ENCODE assay signal across 21 mouse cellular contexts in the genomic region with DNA sequence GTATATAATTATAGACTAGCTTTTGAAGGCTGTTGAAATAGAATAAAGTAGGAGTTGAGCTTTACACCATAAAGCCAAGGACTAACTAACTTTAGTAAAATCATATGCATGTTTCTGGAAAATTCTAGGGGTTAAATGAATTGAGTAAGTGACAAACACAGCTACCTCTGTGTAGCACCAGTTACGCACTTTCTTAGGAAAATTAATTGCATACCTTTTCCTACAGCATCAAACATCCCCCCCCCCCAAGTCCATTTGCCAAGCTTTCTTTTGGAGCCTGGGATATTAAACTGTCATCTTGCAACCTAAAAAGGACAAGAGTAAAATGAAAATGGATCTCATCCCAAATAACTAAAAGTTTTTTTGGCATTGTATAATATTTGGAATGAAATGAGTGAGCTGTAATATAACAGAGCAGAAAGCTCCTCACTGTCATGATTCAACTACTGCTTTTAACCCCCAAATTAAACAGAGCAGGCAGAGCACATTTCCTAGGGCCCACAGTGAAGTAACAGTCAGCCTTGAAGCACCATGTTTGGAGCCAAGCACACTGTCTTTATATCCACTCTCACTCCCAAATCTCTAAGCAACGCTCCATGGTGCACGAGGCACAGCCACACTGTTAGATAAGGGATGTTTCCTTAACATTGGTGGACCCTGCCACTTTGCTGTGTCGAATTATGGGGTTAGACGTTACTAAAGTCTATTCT.
A peak's percentile ranks its signal among the peaks of the same experiment; 100 is the strongest.
DNase-seq lines count a peak whose midpoint lies in the region; ATAC-seq lines count a peak whose summit lies in the region.
"Had no signal": no experiment of that assay in that cellular context is flagged by ENCODE, and none has a peak within 500 bp of the region (broad histone marks: within the 10 kb centered on the region; RNA-seq: fewer than 3 reads in every experiment).

No protein-coding gene starts in this region.

- peak; percentile 56; the same call in 1 of the 2 replicates for ATAC-seq in lung, embryonic 16.5 days (ENCODE audit: low read depth)
- peak; percentile 83; the same call in 1 of the 2 replicates for ATAC-seq in stomach, embryonic 14.5 days (ENCODE audit: insufficient number of reproducible peaks, insufficient read depth, low FRiP score, low read depth)
- no peak for ATAC-seq in hindbrain, embryonic 12.5 days (ENCODE audit: low FRiP score)
- ATAC-seq: CD4-positive, CD25-positive, alpha-beta regulatory T cell, adult 4 months; forebrain, embryonic 16.5 days had no signal

- no peaks in the 10 kb centered on the region for H3K4me1 ChIP-seq in lung, embryonic 16.5 days (replicated peaks; ENCODE audit: control insufficient read depth, insufficient read depth, low read length)
- H3K4me1 ChIP-seq in stomach, embryonic 14.5 days (ENCODE audit: control insufficient read depth, insufficient read depth, low read length): no peaks in the 10 kb centered on the region
- no peaks in the 10 kb centered on the region for H3K4me1 ChIP-seq in hindbrain, embryonic 12.5 days
- H3K4me1 ChIP-seq: embryonic facial prominence, embryonic 13.5 days; forebrain, embryonic 12.5 days; heart, embryonic 12.5 days had no signal

- no peaks in the 10 kb centered on the region for H3K9me3 ChIP-seq in lung, embryonic 16.5 days (ENCODE audit: control insufficient read depth, low read length)
- H3K9me3 ChIP-seq in stomach, embryonic 14.5 days (ENCODE audit: control insufficient read depth, low read depth, low read length): no peaks in the 10 kb centered on the region
- H3K9me3 ChIP-seq in hindbrain, embryonic 12.5 days (replicated peaks): no peaks in the 10 kb centered on the region
- H3K9me3 ChIP-seq: embryonic facial prominence, embryonic 13.5 days; forebrain, embryonic 12.5 days; G1E; heart, embryonic 12.5 days had no signal

- H3K4me3 ChIP-seq in lung, embryonic 16.5 days (ENCODE audit: low read length): no peak overlapping the region
- no peak overlapping the region for H3K4me3 ChIP-seq in stomach, embryonic 14.5 days (ENCODE audit: low read depth, low read length)
- H3K4me3 ChIP-seq in hindbrain, embryonic 12.5 days: no peak overlapping the region
- H3K4me3 ChIP-seq: embryonic facial prominence, embryonic 13.5 days; forebrain, embryonic 12.5 days; gastrocnemius, adult 2 months; heart, embryonic 12.5 days had no signal

- H3K27me3 ChIP-seq in lung, embryonic 16.5 days (ENCODE audit: control insufficient read depth, insufficient read depth, low read depth, low read length): no peaks in the 10 kb centered on the region
- H3K27me3 ChIP-seq in stomach, embryonic 14.5 days (ENCODE audit: control insufficient read depth, insufficient read depth, low read length): no peaks in the 10 kb centered on the region
- H3K27me3 ChIP-seq in hindbrain, embryonic 12.5 days: no peaks in the 10 kb centered on the region
- H3K27me3 ChIP-seq: embryonic facial prominence, embryonic 13.5 days; forebrain, embryonic 12.5 days; heart, embryonic 12.5 days had no signal

- WGBS in lung, embryonic 16.5 days: 49% methylated on average over 5 of the region's 5 CpGs
- WGBS in stomach, embryonic 14.5 days: 48% methylated on average over 5 of the region's 5 CpGs
- WGBS in hindbrain, embryonic 12.5 days: 78% methylated on average over 5 of the region's 5 CpGs

- H3K9ac ChIP-seq in lung, embryonic 16.5 days (ENCODE audit: low read length): no peak overlapping the region
- no peak overlapping the region for H3K9ac ChIP-seq in stomach, embryonic 14.5 days (replicated peaks; ENCODE audit: low read depth, low read length)
- H3K9ac ChIP-seq in hindbrain, embryonic 12.5 days: no peak overlapping the region
- H3K9ac ChIP-seq: embryonic facial prominence, embryonic 13.5 days; forebrain, embryonic 12.5 days; heart, embryonic 12.5 days had no signal

- DNase-seq in embryo, embryonic 10 days (ENCODE audit: low spot score): peak; percentile 17
- DNase-seq in embryo, embryonic 9.5 days (ENCODE audit: extremely low spot score): no peak
- DNase-seq in lung, postnatal 4 days: no peak
- DNase-seq in telencephalon, adult 2 months (ENCODE audit: low read depth, low spot score): peak; percentile 2
- DNase-seq: adrenal gland, postnatal 10 days; B cell, adult 2 months; cerebellum, adult 11 months; cerebellum, adult 8-10 months; cerebellum, postnatal 14 days; gastrocnemius, adult 2 months; gastrocnemius, postnatal 25 days; heart, postnatal 36 days had no signal

- no peak overlapping the region for H3K4me2 ChIP-seq in lung, embryonic 16.5 days (ENCODE audit: low read depth, low read length)
- no peak overlapping the region for H3K4me2 ChIP-seq in stomach, embryonic 14.5 days (replicated peaks; ENCODE audit: low read depth, low read length)
- no peak overlapping the region for H3K4me2 ChIP-seq in hindbrain, embryonic 12.5 days (replicated peaks)
- H3K4me2 ChIP-seq: embryonic facial prominence, embryonic 13.5 days; forebrain, embryonic 12.5 days; heart, embryonic 12.5 days had no signal

- no peaks in the 10 kb centered on the region for H3K36me3 ChIP-seq in lung, embryonic 16.5 days (ENCODE audit: control insufficient read depth, insufficient read depth, low read length)
- no peaks in the 10 kb centered on the region for H3K36me3 ChIP-seq in stomach, embryonic 14.5 days (ENCODE audit: control insufficient read depth, insufficient read depth, low read length)
- H3K36me3 ChIP-seq in hindbrain, embryonic 12.5 days: no peaks in the 10 kb centered on the region
- H3K36me3 ChIP-seq: embryonic facial prominence, embryonic 13.5 days; forebrain, embryonic 12.5 days; G1E; heart, embryonic 12.5 days had no signal

- H3K27ac ChIP-seq in lung, embryonic 16.5 days (ENCODE audit: low read length): no peak overlapping the region
- peak overlapping the region; percentile 59; the same call in 1 of the 2 replicates for H3K27ac ChIP-seq in stomach, embryonic 14.5 days (ENCODE audit: low read length)
- H3K27ac ChIP-seq in hindbrain, embryonic 12.5 days: no peak overlapping the region
- H3K27ac ChIP-seq: embryonic facial prominence, embryonic 13.5 days; forebrain, embryonic 12.5 days; gastrocnemius, adult 2 months had no signal

Comparison
In these comparisons a context has a peak if more than half of its experiments do, and no peak if none do; other contexts are left out.
1. DNase-seq: peak in embryo, embryonic 10 days (single experiment) and telencephalon, adult 2 months (single experiment); none in embryo, embryonic 9.5 days (single experiment) and lung, postnatal 4 days (0 of 2).